Mouse (Mus musculus) forebrain, embryonic 10.5 days (tissue): Measurements from ENCODE around the gene Gm3618. TPM values are rescaled to one million over a fixed set of nuclear protein-coding genes. Genes with fewer than 3 reads are reported as not detected.
"Not testable (repeated sequence)": the region's sequence is repeated elsewhere in the genome, so short reads cannot be mapped to it uniquely, and the experiment has no call there.

ENCODE experiments used
- DNase-seq: peaks from one replicate; pipeline ENCODE4 v3.0.0-alpha.2; 2017; ENCODE audit warnings: low spot score; ENCODE audit errors: extremely low spot score
- H3K27ac ChIP-seq: fragments of 300-500 bp; sonication (generic); 2 replicates; pipeline ENCODE4 v1.5.1; 2016; ENCODE audit warnings: mild to moderate bottlenecking
- H3K27me3 ChIP-seq: fragments of 300-500 bp; sonication (generic); 2 replicates; pipeline ENCODE4 v1.6.1; 2016; ENCODE audit warnings: mild to moderate bottlenecking; ENCODE audit not compliant: poor library complexity, severe bottlenecking
- H3K36me3 ChIP-seq: fragments of 300-500 bp; sonication (generic); replicated peaks from 2 replicates; pipeline ENCODE4 v1.6.1; 2016; ENCODE audit warnings: mild to moderate bottlenecking, moderate library complexity
- H3K4me1 ChIP-seq: fragments of 300-500 bp; sonication (generic); 2 replicates; pipeline ENCODE4 v1.6.1; 2016
- H3K4me3 ChIP-seq: fragments of 300-500 bp; sonication (generic); 2 replicates; pipeline ENCODE4 v1.5.1; 2016; ENCODE audit warnings: mild to moderate bottlenecking, moderate library complexity
- H3K9me3 ChIP-seq: fragments of 300-500 bp; sonication (generic); 2 replicates; pipeline ENCODE4 v1.6.1; 2016; ENCODE audit warnings: mild to moderate bottlenecking, moderate library complexity
- WGBS: fragments of 180-500 bp; shearing (Covaris S2); methylation state at CpG from one replicate; pipeline ENCODE4 v1.1.7; 2016; 5-methylcytosine and 5-hydroxymethylcytosine counted together
- polyA plus RNA-seq: library from polyadenylated mRNA; unstranded; fragments of >200 nt; fragmentation: Nextera tagmentation; extraction: Ambion mirVana; gene quantifications from 2 replicates; pipeline ENCODE4 v1.2.1, GENCODE M21; 2016

The Gm3618 gene
- polyA plus RNA-seq, result not detected in 2 replicates

DNA sequence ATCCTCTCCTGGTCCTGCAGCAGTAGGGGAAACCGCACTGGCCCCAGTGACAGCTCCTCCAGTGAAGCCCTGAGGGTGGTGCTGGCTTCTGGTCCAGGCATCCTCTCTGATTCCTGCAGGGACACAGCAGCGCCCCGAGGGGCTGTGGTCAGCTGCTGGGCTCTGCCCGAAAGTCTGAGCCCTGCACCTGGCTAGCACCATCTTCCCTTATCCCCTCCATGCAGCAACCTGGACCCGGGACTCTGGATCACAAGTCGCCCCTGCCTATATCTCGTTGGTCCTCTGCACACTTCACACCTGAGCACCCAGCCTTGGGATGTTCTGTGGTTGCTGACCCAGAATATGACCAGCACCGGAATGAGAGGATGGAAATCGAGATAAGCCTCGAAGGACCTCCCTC, at the start of gene Gm3618:
Gene Gm3618 (minus strand): TSS at position 101 of the 400 bp plus-strand sequence.
- H3K4me3 ChIP-seq, H3K9me3 ChIP-seq: not testable (repeated sequence)
- no CpG with 5 or more reads among the region's 10 CpGs for WGBS

DNA sequence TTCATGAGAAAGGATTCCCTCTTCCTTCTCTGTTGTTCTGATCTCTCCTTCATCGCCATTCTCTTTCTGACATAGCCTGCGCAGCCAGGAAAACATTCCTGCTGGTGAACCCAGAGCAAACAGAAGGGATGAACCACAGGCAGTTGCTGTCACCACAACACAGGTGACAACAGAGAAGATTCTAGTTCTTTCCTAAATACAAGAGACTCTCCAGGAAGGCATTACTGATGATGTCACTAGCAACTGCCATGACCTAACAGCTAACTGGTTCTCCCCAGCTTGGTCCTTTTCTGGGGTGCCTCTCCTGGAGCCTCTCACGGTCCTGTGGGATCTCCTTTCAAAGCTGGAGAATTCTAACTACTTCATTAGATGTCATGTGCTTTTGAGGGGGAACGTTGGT, 46.7 kb upstream of the Gm3618 start, which contains the start of gene Gm16440:
Gene Gm16440 (minus strand): TSS at position 101 of the 400 bp plus-strand sequence.
- H3K9me3 ChIP-seq, H3K27ac ChIP-seq, H3K36me3 ChIP-seq, H3K27me3 ChIP-seq, H3K4me1 ChIP-seq, H3K4me3 ChIP-seq, DNase-seq: not testable (repeated sequence)
- WGBS, result 94% methylated on average over 2 of the region's 4 CpGs

More for the DNA sequence above, at the start of gene Gm3618:
- not testable (repeated sequence) for DNase-seq, H3K36me3 ChIP-seq, H3K4me1 ChIP-seq, H3K27me3 ChIP-seq, H3K27ac ChIP-seq

DNA sequence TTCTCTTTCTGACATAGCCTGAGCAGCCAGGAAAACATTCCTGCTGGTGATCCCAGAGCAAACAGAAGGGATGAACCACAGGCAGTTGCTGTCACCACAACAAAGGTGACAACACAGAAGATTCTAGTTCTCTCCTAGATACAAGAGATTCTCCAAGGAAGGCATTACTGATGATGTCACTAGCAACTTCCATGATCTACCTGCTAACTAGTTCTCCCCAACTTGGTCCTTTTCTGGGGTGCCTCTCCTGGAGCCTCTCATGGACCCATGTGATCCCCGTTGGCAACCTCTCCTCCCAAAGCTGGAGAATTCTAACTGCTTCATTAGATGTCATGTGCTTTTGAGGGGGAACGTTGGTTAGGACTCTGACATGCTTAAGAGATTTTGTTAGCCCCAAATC, 38.7 kb downstream of the Gm3618 start, which contains the start of gene Gm21103:
Gene Gm21103 (minus strand): TSS at position 101 of the 400 bp plus-strand sequence.
- 88% methylated on average over 2 of the region's 2 CpGs for WGBS
- not testable (repeated sequence) for H3K9me3 ChIP-seq, H3K36me3 ChIP-seq, H3K27me3 ChIP-seq, H3K4me1 ChIP-seq, DNase-seq, H3K4me3 ChIP-seq, H3K27ac ChIP-seq

DNA sequence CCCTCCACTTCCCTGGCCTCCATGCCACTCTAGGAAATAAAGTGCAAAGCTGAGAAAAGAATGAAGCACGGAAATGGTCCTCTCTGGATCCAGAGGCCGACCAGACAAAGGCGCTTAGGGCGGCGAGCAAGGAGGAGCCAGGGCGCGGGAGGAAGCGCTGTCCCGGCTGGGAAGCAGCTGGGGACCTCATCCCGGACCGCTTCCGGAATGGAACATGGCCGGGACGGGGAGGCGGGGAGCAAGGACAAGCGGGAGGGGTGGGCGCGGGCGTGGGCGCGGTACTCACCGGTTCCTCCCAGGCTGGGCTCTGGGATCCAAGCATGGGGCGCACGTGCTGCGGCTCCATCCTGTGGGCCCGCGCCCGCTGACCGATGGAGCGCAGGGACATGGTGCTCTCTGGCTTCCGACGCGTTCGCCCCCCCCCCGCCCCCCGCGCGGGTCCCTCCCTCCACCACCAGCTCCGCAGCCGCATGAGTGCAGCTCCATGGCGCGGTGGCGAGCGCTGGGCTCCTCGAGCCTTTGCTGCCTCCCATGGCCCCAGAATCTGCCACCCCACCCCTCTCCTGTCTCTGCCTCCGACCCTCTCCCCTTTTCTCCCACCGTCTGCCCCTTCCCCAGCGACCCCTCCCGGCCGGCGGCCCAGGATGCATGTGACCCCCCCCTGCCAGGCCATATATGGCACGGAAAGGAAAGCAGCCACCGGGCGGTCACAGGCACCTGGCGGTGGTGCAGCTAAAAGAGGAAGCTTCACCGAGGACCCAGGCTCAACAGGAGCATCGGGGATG, 56.4 kb downstream of the Gm3618 start, which contains the start of gene Gm3411:
Gene Gm3411 (minus strand): TSS at position 320 of the 785 bp plus-strand sequence.
- H3K27ac ChIP-seq, result peak within 1 kb of the TSS; percentile 82
- WGBS, result 1% methylated on average over 57 of the region's 57 CpGs

More for the DNA sequence above, 56.4 kb downstream of the Gm3618 start, which contains the start of gene Gm3411:
- not testable (repeated sequence) for H3K4me1 ChIP-seq, H3K36me3 ChIP-seq, H3K9me3 ChIP-seq, H3K27me3 ChIP-seq
- peak within 1 kb of the TSS; percentile 57 for H3K4me3 ChIP-seq
- peak; percentile 62 for DNase-seq

Other genes starting within 250 kb of the Gm3618 start
- 1.2 and 1.5 TPM in 2 replicates for gene Gm8206, start 249.7 kb downstream of the Gm3618 start, polyA plus RNA-seq
- 2.5 and 2.9 TPM in 2 replicates for gene Gm3468, start 235.0 kb downstream of the Gm3618 start, polyA plus RNA-seq
- not detected in 2 replicates for gene Gm3476, start 217.9 kb downstream of the Gm3618 start, polyA plus RNA-seq
- gene Gm21560, start 124.4 kb downstream of the Gm3618 start, polyA plus RNA-seq, result not detected in 2 replicates
- gene Gm3411, start 56.4 kb downstream of the Gm3618 start, polyA plus RNA-seq, result 1.9 and 2.7 TPM in 2 replicates
- not detected in 2 replicates for gene Gm21103, start 38.8 kb downstream of the Gm3618 start, polyA plus RNA-seq
- not detected in 2 replicates for gene Gm16440, start 46.6 kb upstream of the Gm3618 start, polyA plus RNA-seq
- gene Gm3591, start 68.8 kb upstream of the Gm3618 start, polyA plus RNA-seq, result 0.57 and 1.5 TPM in 2 replicates
- not detected in 2 replicates for gene Gm3594, start 100.9 kb upstream of the Gm3618 start, polyA plus RNA-seq
- gene Gm8356, start 193.6 kb upstream of the Gm3618 start, polyA plus RNA-seq, result not detected in 2 replicates
- gene Gm3629, start 246.9 kb upstream of the Gm3618 start, polyA plus RNA-seq, result 0.20 and 0.50 TPM in 2 replicates